Comparison of ENCODE assay signal across 22 mouse cellular contexts in the genomic region with DNA sequence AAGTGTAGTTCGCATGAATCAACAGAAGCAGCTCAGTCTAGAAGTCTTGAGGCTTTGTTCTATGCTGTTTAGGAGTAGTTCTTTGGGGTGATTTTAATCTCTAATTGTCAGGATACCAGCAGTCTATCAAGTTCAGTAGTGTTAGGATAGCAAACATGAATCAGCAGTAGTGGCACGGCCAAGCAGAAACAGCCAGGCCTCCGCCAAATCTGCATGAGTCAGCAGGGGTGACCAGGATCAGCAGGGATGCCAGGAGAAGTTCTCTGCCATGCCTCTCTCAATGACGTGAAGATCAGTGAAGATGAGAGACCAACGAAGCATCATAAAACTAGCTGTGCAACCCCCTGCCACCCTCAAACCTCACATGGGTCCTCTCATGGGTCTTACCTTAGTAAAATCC. TPM values are rescaled to one million over a fixed set of nuclear protein-coding genes. Genes with fewer than 3 reads are reported as not detected.
"Had no signal": no experiment of that assay in that cellular context is flagged by ENCODE, and none has a peak within 500 bp of the region (broad histone marks: within the 10 kb centered on the region; RNA-seq: fewer than 3 reads in every experiment).

No protein-coding gene starts in this region.

- DNase-seq: gastrocnemius, postnatal 14 days; gastrocnemius, postnatal 36 days; heart, adult 18-20 months; heart, postnatal 14 days; heart, postnatal 36 days; kidney, adult 11 months; kidney, adult 2 months; kidney, adult 9 months; kidney, postnatal 14 days; kidney, postnatal 36 days; layer of hippocampus, adult 9-11 months; layer of hippocampus, postnatal 36 days; left cerebral cortex, postnatal 4 days had no signal

- ATAC-seq: hindbrain, postnatal 0 days; intestine, embryonic 16.5 days; liver, embryonic 12.5 days had no signal

RNA-seq across cellular contexts. Expression of gene Catsperg2, which starts 33.6 kb away (rescaled TPM):
- total RNA-seq: gastrocnemius, adult 18-20 months; gastrocnemius, adult 8-10 months; gastrocnemius, postnatal 14 days; gastrocnemius, postnatal 36 days; heart, adult 18-20 months; heart, adult 8-10 months; heart, postnatal 14 days; heart, postnatal 36 days; hematopoietic stem cell, adult 5-6 weeks; left cerebral cortex, adult 18-20 months; liver, adult 2 months had no signal
